Mouse (Mus musculus): ENCODE measurements at regions not wholly inside any gene's neighbourhood (a gene's known extent, or its start where the extent isn't known, plus 50 kb on each side); places are given as distances from the start of the nearest gene placed in this dataset.
A peak's percentile ranks its signal among the peaks of the same experiment; 100 is the strongest.

DNA sequence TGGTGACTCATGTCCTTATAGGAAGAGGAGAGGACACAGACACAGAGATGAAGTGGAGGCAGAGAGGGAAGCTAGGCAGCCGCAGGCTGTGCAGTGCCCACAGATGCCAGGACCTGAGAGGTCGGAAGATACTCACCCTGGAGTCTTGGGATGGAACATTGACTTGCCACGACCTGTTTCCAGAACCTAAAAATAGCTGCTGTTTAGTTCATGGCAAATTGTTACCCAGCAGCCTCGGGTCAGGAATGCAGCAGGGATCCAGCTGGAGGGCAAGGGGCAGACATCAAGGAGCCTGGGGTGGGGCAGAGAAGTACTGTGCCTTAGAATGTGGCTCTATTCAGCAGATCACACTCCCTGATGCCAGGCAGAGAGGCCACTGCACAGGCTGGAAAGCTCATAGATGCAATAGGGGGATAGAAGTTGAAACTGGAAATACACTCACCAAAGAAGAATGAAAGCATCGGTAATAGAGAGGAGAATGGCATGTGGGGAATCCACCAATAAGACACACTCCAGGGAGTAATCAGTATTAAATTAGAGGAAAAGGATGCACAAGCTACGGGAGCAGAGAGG lies 75.1 kb upstream of the Hdac4 start:
- H3K27ac ChIP-seq (replicated peaks), result no peak overlapping the region
- H3K9me3 ChIP-seq (ENCODE audit: control insufficient read depth, low read length), result no peaks in the 10 kb centered on the region
- no peak overlapping the region for H3K9ac ChIP-seq (ENCODE audit: low read length)
- WGBS, result 38% methylated on average over 6 of the region's 6 CpGs
- TF ChIP-seq EP300 (optimal IDR thresholded peaks at IDR 0.05), result no peak
- no peak for TF ChIP-seq CTCF (IDR thresholded peaks at IDR 0.05; ENCODE audit: low read depth)
- no peaks in the 10 kb centered on the region for H3K4me1 ChIP-seq (replicated peaks; ENCODE audit: control insufficient read depth, insufficient read depth)
- DNase-seq (ENCODE audit: low spot score), result no peak
- H3K27me3 ChIP-seq (ENCODE audit: control insufficient read depth, insufficient read depth, low read length), result no peaks in the 10 kb centered on the region
- no peaks in the 10 kb centered on the region for H3K36me3 ChIP-seq (ENCODE audit: control insufficient read depth, insufficient read depth, low read length)
- no peak overlapping the region for H3K4me3 ChIP-seq (ENCODE audit: low read depth, low read length)
- H3K4me2 ChIP-seq (replicated peaks; ENCODE audit: low read depth), result no peak overlapping the region
- no peak for ATAC-seq (ENCODE audit: low FRiP score, low TSS enrichment)

DNA sequence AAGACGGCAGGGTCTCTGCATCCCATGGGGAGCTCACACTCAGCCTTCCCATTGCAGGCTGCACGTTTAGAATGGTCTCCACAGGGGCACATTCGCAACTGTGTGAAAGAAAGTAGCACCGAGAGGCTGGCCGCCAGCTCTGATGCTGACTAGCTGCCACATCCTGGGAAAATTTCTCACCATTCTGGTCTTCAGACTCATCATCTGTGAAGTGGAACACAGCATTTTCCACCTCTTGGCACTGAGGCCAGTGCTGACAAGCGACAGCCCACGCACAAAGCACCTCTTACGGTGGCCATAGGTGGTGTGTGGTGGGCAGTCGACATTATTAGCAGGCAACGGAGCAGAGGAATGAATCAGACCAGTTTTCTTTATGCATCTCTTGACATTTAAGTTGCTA lies 74.0 kb upstream of the Hdac4 start:
- no peak overlapping the region for H3K4me2 ChIP-seq (replicated peaks; ENCODE audit: low read depth)
- ATAC-seq (ENCODE audit: low FRiP score, low TSS enrichment), result no peak
- H3K27me3 ChIP-seq (ENCODE audit: control insufficient read depth, insufficient read depth, low read length), result no peaks in the 10 kb centered on the region
- H3K27ac ChIP-seq (replicated peaks), result no peak overlapping the region
- no peaks in the 10 kb centered on the region for H3K36me3 ChIP-seq (ENCODE audit: control insufficient read depth, insufficient read depth, low read length)
- WGBS, result 76% methylated on average over 10 of the region's 10 CpGs
- no peak overlapping the region for H3K4me3 ChIP-seq (ENCODE audit: low read depth, low read length)
- TF ChIP-seq EP300 (optimal IDR thresholded peaks at IDR 0.05) (no peak), CTCF (IDR thresholded peaks at IDR 0.05; ENCODE audit: low read depth) (no peak)
- H3K4me1 ChIP-seq (replicated peaks; ENCODE audit: control insufficient read depth, insufficient read depth), result no peaks in the 10 kb centered on the region
- H3K9me3 ChIP-seq (ENCODE audit: control insufficient read depth, low read length), result no peaks in the 10 kb centered on the region
- no peak for DNase-seq (ENCODE audit: low spot score)
- H3K9ac ChIP-seq (ENCODE audit: low read length), result no peak overlapping the region

- H3K27me3 ChIP-seq (ENCODE audit: control insufficient read depth, insufficient read depth, low read length), result no peaks in the 10 kb centered on the region
- no peaks in the 10 kb centered on the region for H3K36me3 ChIP-seq (ENCODE audit: control insufficient read depth, insufficient read depth, low read length)
- H3K27ac ChIP-seq (replicated peaks), result no peak overlapping the region
- H3K4me1 ChIP-seq (replicated peaks; ENCODE audit: control insufficient read depth, insufficient read depth), result no peaks in the 10 kb centered on the region
- no peak overlapping the region for H3K4me3 ChIP-seq (ENCODE audit: low read depth, low read length)
- no peak for DNase-seq (ENCODE audit: low spot score)
- H3K4me2 ChIP-seq (replicated peaks; ENCODE audit: low read depth), result no peak overlapping the region
- H3K9me3 ChIP-seq (ENCODE audit: control insufficient read depth, low read length), result no peaks in the 10 kb centered on the region
- TF ChIP-seq CTCF (IDR thresholded peaks at IDR 0.05; ENCODE audit: low read depth) (0 out of 2 replicates have a peak, but pooled peaks have one; percentile 14), EP300 (optimal IDR thresholded peaks at IDR 0.05) (no peak)
- ATAC-seq (ENCODE audit: low FRiP score, low TSS enrichment), result no peak
- no peak overlapping the region for H3K9ac ChIP-seq (ENCODE audit: low read length)
- WGBS, result 66% methylated on average over 4 of the region's 4 CpGs
These were observed 69.4 kb upstream of the Hdac4 start for GRCm38 (mm10) chr1:92264941-92265340.

DNA sequence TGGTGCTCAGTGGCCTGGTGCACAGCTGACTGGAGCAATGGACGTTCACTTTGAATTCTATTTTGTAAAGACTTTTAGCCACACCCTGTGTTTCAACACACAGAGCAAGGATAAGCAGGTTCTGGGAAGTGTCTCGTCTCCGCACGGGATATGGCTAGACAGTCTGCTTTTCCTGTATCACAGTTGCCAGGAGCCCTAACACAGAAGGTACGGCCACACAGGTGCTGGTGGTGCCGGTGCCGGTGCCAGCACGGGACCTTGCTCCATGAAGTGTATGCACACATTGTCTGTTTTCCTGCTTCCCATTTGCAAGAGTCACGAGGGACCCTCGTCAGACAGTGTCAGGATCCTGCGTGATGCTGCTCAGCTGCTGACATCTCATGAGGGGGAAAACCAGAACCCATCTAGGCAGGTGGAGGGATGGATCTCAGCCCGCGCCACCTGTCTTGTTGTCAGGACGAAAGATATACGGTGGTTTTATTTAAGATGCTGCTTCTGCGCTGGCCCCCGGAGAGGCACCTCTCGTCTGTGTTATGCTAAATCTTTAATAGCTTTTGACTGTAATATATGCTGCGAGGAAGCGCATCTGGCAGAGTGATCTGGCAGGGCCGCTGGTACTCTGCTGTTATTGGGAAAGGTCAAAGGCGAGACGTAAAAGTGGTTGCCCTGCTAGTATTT lies 64.4 kb upstream of the Hdac4 start:
- no peak for DNase-seq (ENCODE audit: low spot score)
- Histone ChIP-seq H3K9me3 (ENCODE audit: control insufficient read depth, low read length) (no peaks in the 10 kb centered on the region), H3K9ac (ENCODE audit: low read length) (no peak overlapping the region), H3K27ac (replicated peaks) (no peak overlapping the region), H3K4me3 (ENCODE audit: low read depth, low read length) (no peak overlapping the region), H3K4me2 (replicated peaks; ENCODE audit: low read depth) (no peak overlapping the region), H3K4me1 (replicated peaks; ENCODE audit: control insufficient read depth, insufficient read depth) (no peaks in the 10 kb centered on the region), H3K27me3 (ENCODE audit: control insufficient read depth, insufficient read depth, low read length) (no peaks in the 10 kb centered on the region), H3K36me3 (ENCODE audit: control insufficient read depth, insufficient read depth, low read length) (no peaks in the 10 kb centered on the region)
- ATAC-seq (ENCODE audit: low FRiP score, low TSS enrichment), result no peak
- 55% methylated on average over 23 of the region's 23 CpGs for WGBS
- no peak for TF ChIP-seq CTCF (IDR thresholded peaks at IDR 0.05; ENCODE audit: low read depth)
- TF ChIP-seq EP300 (optimal IDR thresholded peaks at IDR 0.05), result no peak

GRCm38 (mm10) chr1:92258026-92258425 lies 62.5 kb upstream of the Hdac4 start:
- Histone ChIP-seq H3K9ac (ENCODE audit: low read length) (no peak overlapping the region), H3K4me1 (replicated peaks; ENCODE audit: control insufficient read depth, insufficient read depth) (no peaks in the 10 kb centered on the region), H3K4me3 (ENCODE audit: low read depth, low read length) (no peak overlapping the region), H3K27me3 (ENCODE audit: control insufficient read depth, insufficient read depth, low read length) (no peaks in the 10 kb centered on the region), H3K36me3 (ENCODE audit: control insufficient read depth, insufficient read depth, low read length) (no peaks in the 10 kb centered on the region), H3K4me2 (replicated peaks; ENCODE audit: low read depth) (no peak overlapping the region), H3K27ac (replicated peaks) (no peak overlapping the region), H3K9me3 (ENCODE audit: control insufficient read depth, low read length) (no peaks in the 10 kb centered on the region)
- ATAC-seq (ENCODE audit: low FRiP score, low TSS enrichment), result no peak
- no peak for DNase-seq (ENCODE audit: low spot score)
- TF ChIP-seq CTCF (IDR thresholded peaks at IDR 0.05; ENCODE audit: low read depth) (no peak), EP300 (optimal IDR thresholded peaks at IDR 0.05) (no peak)

DNA sequence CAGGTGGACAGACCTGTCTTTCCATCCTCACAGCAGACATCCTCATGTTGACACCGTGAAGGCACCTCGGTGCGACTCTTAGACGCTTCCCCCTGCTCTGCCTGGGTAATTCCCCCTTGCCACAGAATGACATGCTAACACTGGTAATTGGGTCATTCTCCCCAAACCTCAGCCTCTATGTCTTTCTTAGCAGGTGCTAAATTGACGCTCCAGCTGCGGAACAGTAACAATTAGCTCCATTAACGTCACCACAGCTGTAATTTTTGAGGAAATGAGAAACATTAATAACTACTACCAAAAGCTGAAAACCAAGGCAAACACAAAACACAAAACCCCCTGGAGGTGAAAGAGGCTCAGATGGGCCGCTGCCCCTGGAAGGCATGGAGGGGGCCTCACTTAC lies 57.6 kb upstream of the Hdac4 start:
- TF ChIP-seq CTCF (IDR thresholded peaks at IDR 0.05; ENCODE audit: low read depth), result no peak
- no peak for TF ChIP-seq EP300 (optimal IDR thresholded peaks at IDR 0.05)
- Histone ChIP-seq H3K9ac (ENCODE audit: low read length) (no peak overlapping the region), H3K27ac (replicated peaks) (no peak overlapping the region), H3K36me3 (ENCODE audit: control insufficient read depth, insufficient read depth, low read length) (no peaks in the 10 kb centered on the region), H3K4me3 (ENCODE audit: low read depth, low read length) (no peak overlapping the region), H3K9me3 (ENCODE audit: control insufficient read depth, low read length) (no peaks in the 10 kb centered on the region), H3K4me1 (replicated peaks; ENCODE audit: control insufficient read depth, insufficient read depth) (no peaks in the 10 kb centered on the region), H3K4me2 (replicated peaks; ENCODE audit: low read depth) (no peak overlapping the region), H3K27me3 (ENCODE audit: control insufficient read depth, insufficient read depth, low read length) (no peaks in the 10 kb centered on the region)
- WGBS, result 81% methylated on average over 8 of the region's 8 CpGs
- no peak for DNase-seq (ENCODE audit: low spot score)
- ATAC-seq (ENCODE audit: low FRiP score, low TSS enrichment), result no peak
